In genomic region chr7:142240978-142241377, GRCm38 (mm10) we compare ENCODE assay signal across 34 mouse cellular contexts. TPM values are rescaled to one million over a fixed set of nuclear protein-coding genes. Genes with fewer than 3 reads are reported as not detected.
"Had no signal": no experiment of that assay in that cellular context is flagged by ENCODE, and none has a peak within 500 bp of the region (broad histone marks: within the 10 kb centered on the region; RNA-seq: fewer than 3 reads in every experiment).

TSS of gene Gm40460 (minus strand) at chr7:142241078.

- H3K27ac ChIP-seq: embryonic facial prominence, embryonic 10.5 days; embryonic facial prominence, embryonic 12.5 days; embryonic facial prominence, embryonic 13.5 days; embryonic facial prominence, embryonic 15.5 days; forebrain, embryonic 10.5 days; forebrain, embryonic 12.5 days; forebrain, embryonic 13.5 days; forebrain, embryonic 15.5 days; gastrocnemius, adult 2 months; heart, adult 2 months had no signal

- H3K4me1 ChIP-seq: embryonic facial prominence, embryonic 10.5 days; embryonic facial prominence, embryonic 12.5 days; embryonic facial prominence, embryonic 13.5 days; embryonic facial prominence, embryonic 15.5 days; forebrain, embryonic 10.5 days; forebrain, embryonic 12.5 days; forebrain, embryonic 13.5 days; forebrain, embryonic 15.5 days had no signal

- H3K27me3 ChIP-seq: embryonic facial prominence, embryonic 12.5 days; embryonic facial prominence, embryonic 13.5 days; embryonic facial prominence, embryonic 15.5 days; forebrain, embryonic 12.5 days; forebrain, embryonic 13.5 days; forebrain, embryonic 15.5 days had no signal

- H3K9me3 ChIP-seq: embryonic facial prominence, embryonic 12.5 days; embryonic facial prominence, embryonic 13.5 days; embryonic facial prominence, embryonic 15.5 days; forebrain, embryonic 12.5 days; forebrain, embryonic 15.5 days had no signal

- H3K9ac ChIP-seq: embryonic facial prominence, embryonic 12.5 days; embryonic facial prominence, embryonic 13.5 days; embryonic facial prominence, embryonic 15.5 days; forebrain, embryonic 12.5 days; forebrain, embryonic 13.5 days; forebrain, embryonic 15.5 days; forebrain, postnatal 0 days had no signal

- DNase-seq: cerebellum, adult 8-10 months; cerebellum, adult 9-10 months; cerebellum, adult 9-11 months; cerebellum, postnatal 10 days; cerebellum, postnatal 14 days; cerebellum, postnatal 25 days; cerebellum, postnatal 36 days; embryo, embryonic 11 days; forebrain, postnatal 0 days; gastrocnemius, adult 2 months; gastrocnemius, postnatal 10 days; gastrocnemius, postnatal 14 days; gastrocnemius, postnatal 25 days; gastrocnemius, postnatal 36 days; heart, adult 11 months; heart, adult 18-20 months; heart, adult 2 months had no signal

- H3K36me3 ChIP-seq: embryonic facial prominence, embryonic 10.5 days; embryonic facial prominence, embryonic 12.5 days; embryonic facial prominence, embryonic 13.5 days; embryonic facial prominence, embryonic 15.5 days; forebrain, embryonic 10.5 days; forebrain, embryonic 12.5 days; forebrain, embryonic 15.5 days had no signal

- H3K4me2 ChIP-seq: embryonic facial prominence, embryonic 12.5 days; embryonic facial prominence, embryonic 13.5 days; embryonic facial prominence, embryonic 15.5 days; forebrain, embryonic 12.5 days; forebrain, embryonic 13.5 days; forebrain, embryonic 15.5 days had no signal

- H3K4me3 ChIP-seq: embryonic facial prominence, embryonic 10.5 days; embryonic facial prominence, embryonic 12.5 days; embryonic facial prominence, embryonic 13.5 days; embryonic facial prominence, embryonic 15.5 days; erythroblast, embryonic 14.5 days; forebrain, embryonic 10.5 days; forebrain, embryonic 12.5 days; forebrain, embryonic 13.5 days; forebrain, embryonic 15.5 days; gastrocnemius, adult 2 months; heart, adult 2 months had no signal

- ATAC-seq: forebrain, embryonic 13.5 days; forebrain, embryonic 14.5 days; forebrain, embryonic 15.5 days; forebrain, embryonic 16.5 days; forebrain, postnatal 0 days had no signal

RNA-seq across cellular contexts. Expression of gene Gm40460, which starts in this region (rescaled TPM):
- polyA plus RNA-seq: cortical plate, adult 2 months; embryonic facial prominence, embryonic 10.5 days; embryonic facial prominence, embryonic 11.5 days; embryonic facial prominence, embryonic 12.5 days; embryonic facial prominence, embryonic 13.5 days; embryonic facial prominence, embryonic 14.5 days; erythroblast, embryonic 14.5 days; forebrain, embryonic 10.5 days; forebrain, embryonic 11.5 days; forebrain, embryonic 12.5 days; forebrain, embryonic 13.5 days; forebrain, embryonic 14.5 days; forebrain, embryonic 15.5 days; forebrain, embryonic 16.5 days; forebrain, postnatal 0 days; frontal cortex, adult 2 months; gonadal fat pad, adult 2 months; heart, adult 2 months had no signal
